Mouse (Mus musculus): ENCODE measurements around the gene Mgmt. TPM values are rescaled to one million over a fixed set of nuclear protein-coding genes. Genes with fewer than 3 reads are reported as not detected.

Mgmt gene
- total and polyA plus RNA-seq, 3 experiments, result not detected

GRCm38 (mm10) chr7:136920976-136921755 lies 26.8 kb downstream of the Mgmt start:
- no peaks in the 10 kb centered on the region for H3K9me3 ChIP-seq (replicated peaks; ENCODE audit: insufficient read depth, low read length)
- no peaks in the 10 kb centered on the region for H3K27me3 ChIP-seq (ENCODE audit: control insufficient read depth in 1 of 2, insufficient read depth in 2 of 2, low read length in 2 of 2)
- H3K27ac ChIP-seq (ENCODE audit: control insufficient read depth, low read depth, low read length), result no peak overlapping the region
- H3K4me1 ChIP-seq (ENCODE audit: control insufficient read depth in 1 of 2, insufficient read depth in 2 of 2, low read length in 2 of 2), result no peaks in the 10 kb centered on the region
- no peak overlapping the region for H3K9ac ChIP-seq (ENCODE audit: control insufficient read depth, low read depth, low read length, poor library complexity, severe bottlenecking)
- no peak for DNase-seq (ENCODE audit: low read depth, low spot score)
- no peak for TF ChIP-seq EP300 (IDR thresholded peaks at IDR 0.05; ENCODE audit: low read depth in 1 of 2, low read length in 2 of 2)
- TF ChIP-seq MYB (IDR thresholded peaks at IDR 0.05; ENCODE audit: low read depth, low read length), result no peak
- no peak for TF ChIP-seq GABPA (IDR thresholded peaks at IDR 0.05; ENCODE audit: low read depth, low read length)
- TF ChIP-seq JUND (IDR thresholded peaks at IDR 0.05; ENCODE audit: low read depth, low read length), result no peak
- no peak for TF ChIP-seq MAFK (IDR thresholded peaks at IDR 0.05; ENCODE audit: borderline replicate concordance, low read depth, low read length)
- TF ChIP-seq ZC3H11A (IDR thresholded peaks at IDR 0.05; ENCODE audit: low read depth, low read length), result no peak
- no peak for TF ChIP-seq MAX (IDR thresholded peaks at IDR 0.05; ENCODE audit: low read length)
- TF ChIP-seq MEF2A (IDR thresholded peaks at IDR 0.05; ENCODE audit: extremely low read depth, insufficient replicate concordance, low read depth, low read length, poor library complexity, severe bottlenecking), result no peak
- no peak for TF ChIP-seq HCFC1 (IDR thresholded peaks at IDR 0.05; ENCODE audit: low read depth, low read length)
- TF ChIP-seq CHD2 (IDR thresholded peaks at IDR 0.05; ENCODE audit: low read length), result no peak
- TF ChIP-seq CTCF (IDR thresholded peaks at IDR 0.05 in 2 of 3, conservative IDR thresholded peaks at IDR 0.05 in 1 of 3; ENCODE audit: control insufficient read depth in 1 of 3, insufficient read depth in 1 of 3, low read depth in 2 of 3, low read length in 3 of 3, poor library complexity in 1 of 3, severe bottlenecking in 1 of 3), result no peak
- TF ChIP-seq SMC3 (IDR thresholded peaks at IDR 0.05; ENCODE audit: low read depth, low read length), result no peak
- no peak for TF ChIP-seq POLR2A (IDR thresholded peaks at IDR 0.05; ENCODE audit: control insufficient read depth in 1 of 2, insufficient read depth in 1 of 2, low read depth in 1 of 2, low read length in 2 of 2, poor library complexity in 1 of 2)
- no peak for TF ChIP-seq NRF1 (IDR thresholded peaks at IDR 0.05; ENCODE audit: insufficient read depth, low read depth, low read length, poor library complexity, severe bottlenecking)
- H3K36me3 ChIP-seq (ENCODE audit: control insufficient read depth in 1 of 2, insufficient read depth in 2 of 2, low read length in 2 of 2), result no peaks in the 10 kb centered on the region
- H3K79me2 ChIP-seq (ENCODE audit: control insufficient read depth, insufficient read depth, low read length, poor library complexity), result no peaks in the 10 kb centered on the region
- no peak overlapping the region for H3K4me3 ChIP-seq (ENCODE audit: control insufficient read depth in 1 of 2, insufficient read depth in 1 of 2, low read depth in 2 of 2, low read length in 2 of 2)

GRCm38 (mm10) chr7:136922230-136922629 lies 27.8 kb downstream of the Mgmt start:
- Histone ChIP-seq H3K79me2 (ENCODE audit: control insufficient read depth, insufficient read depth, low read length, poor library complexity) (no peaks in the 10 kb centered on the region), H3K4me3 (ENCODE audit: control insufficient read depth in 1 of 2, insufficient read depth in 1 of 2, low read depth in 2 of 2, low read length in 2 of 2) (no peak overlapping the region), H3K27ac (ENCODE audit: control insufficient read depth, low read depth, low read length) (no peak overlapping the region), H3K4me1 (ENCODE audit: control insufficient read depth in 1 of 2, insufficient read depth in 2 of 2, low read length in 2 of 2) (no peaks in the 10 kb centered on the region), H3K9ac (ENCODE audit: control insufficient read depth, low read depth, low read length, poor library complexity, severe bottlenecking) (no peak overlapping the region), H3K9me3 (replicated peaks; ENCODE audit: insufficient read depth, low read length) (no peaks in the 10 kb centered on the region), H3K36me3 (ENCODE audit: control insufficient read depth in 1 of 2, insufficient read depth in 2 of 2, low read length in 2 of 2) (no peaks in the 10 kb centered on the region), H3K27me3 (ENCODE audit: control insufficient read depth in 1 of 2, insufficient read depth in 2 of 2, low read length in 2 of 2) (no peaks in the 10 kb centered on the region)
- no peak for TF ChIP-seq KAT2A (conservative IDR thresholded peaks at IDR 0.05; ENCODE audit: low read depth, low read length)
- no peak for DNase-seq (ENCODE audit: low read depth, low spot score)
